Mouse (Mus musculus) stomach, embryonic 15.5 days (tissue): Measurements from ENCODE around the gene Golim4. TPM values are rescaled to one million over a fixed set of nuclear protein-coding genes. Genes with fewer than 3 reads are reported as not detected.

Experiments
- ATAC-seq: fragments of 200-750 bp; cut with Nextera tagmentation; 2 replicates; pipeline ENCODE4 v1.8.0; 2017; ENCODE audit warnings: low read depth, moderate number of reproducible peaks, moderate TSS enrichment; ENCODE audit not compliant: insufficient read depth, low FRiP score
- H3K27ac ChIP-seq: fragments of 300-500 bp; sonication (generic); 2 replicates; pipeline ENCODE4 v1.5.1; 2015; ENCODE audit warnings: mild to moderate bottlenecking, inconsistent platforms
- H3K27me3 ChIP-seq: fragments of 300-500 bp; sonication (generic); replicated peaks from 2 replicates; pipeline ENCODE4 v1.6.1; 2015; ENCODE audit warnings: inconsistent platforms
- H3K36me3 ChIP-seq: fragments of 300-500 bp; sonication (generic); 2 replicates; pipeline ENCODE4 v1.6.1; 2015; ENCODE audit warnings: inconsistent platforms
- H3K4me1 ChIP-seq: fragments of 300-500 bp; sonication (generic); 2 replicates; pipeline ENCODE4 v1.6.1; 2015; ENCODE audit warnings: inconsistent platforms
- H3K4me2 ChIP-seq: fragments of 300-500 bp; sonication (generic); 2 replicates; pipeline ENCODE4 v1.6.1; 2015; ENCODE audit warnings: mild to moderate bottlenecking, inconsistent platforms
- H3K4me3 ChIP-seq: fragments of 300-500 bp; sonication (generic); replicated peaks from 2 replicates; pipeline ENCODE4 v1.5.1; 2015; ENCODE audit warnings: inconsistent platforms
- H3K9ac ChIP-seq: fragments of 300-500 bp; sonication (generic); 2 replicates; pipeline ENCODE4 v1.6.1; 2015; ENCODE audit warnings: inconsistent platforms
- H3K9me3 ChIP-seq: fragments of 300-500 bp; sonication (generic); 2 replicates; pipeline ENCODE4 v1.6.1; 2016; ENCODE audit warnings: inconsistent platforms
- WGBS: fragments of 180-500 bp; shearing (Covaris S2); methylation state at CpG from one replicate; pipeline ENCODE4 v1.1.7; 2015; 5-methylcytosine and 5-hydroxymethylcytosine counted together
- polyA plus RNA-seq: library from polyadenylated mRNA; unstranded; fragments of >200 nt; fragmentation: Nextera tagmentation; extraction: Ambion mirVana; gene quantifications from 2 replicates; pipeline ENCODE4 v1.2.1, GENCODE M21; 2015

Gene Golim4
- polyA plus RNA-seq, 1 experiment from 2014 or later = 64.0 TPM

GRCm38 (mm10) chr3:75835286-75835967, 121.3 kb downstream of the Golim4 start:
- Histone ChIP-seq H3K9me3 (no peaks in the 10 kb centered on the region), H3K9ac (no peak overlapping the region), H3K36me3 (no peaks in the 10 kb centered on the region), H3K4me1 (no peaks in the 10 kb centered on the region), H3K27me3 (no peaks in the 10 kb centered on the region), H3K27ac (no peak overlapping the region), H3K4me3 (no peak overlapping the region), H3K4me2 (no peak overlapping the region)
- ATAC-seq = no peak; the same call in 1 of the 2 replicates
- 54% methylated on average over 5 of the region's 5 CpGs for WGBS

DNA sequence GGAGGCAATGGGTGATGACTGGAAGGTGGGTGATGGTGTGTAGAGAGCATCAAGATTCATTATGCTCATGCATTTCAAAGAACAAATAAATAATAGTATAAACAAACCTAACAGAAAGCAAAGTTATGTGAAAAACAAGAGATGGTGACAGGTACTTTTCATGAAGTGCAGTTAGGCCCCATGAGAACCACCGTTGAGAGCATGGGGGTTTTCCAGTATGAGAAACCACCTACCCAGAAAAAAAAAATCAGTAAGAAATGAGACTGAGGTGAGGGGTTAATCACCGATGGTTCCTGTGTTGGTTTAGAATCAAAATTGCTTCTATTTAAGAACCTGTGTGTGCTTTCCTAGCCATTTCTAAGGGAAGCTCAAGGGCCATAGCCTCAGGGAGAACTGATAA, 121.9 kb downstream of the Golim4 start:
- H3K27me3 ChIP-seq = no peaks in the 10 kb centered on the region
- H3K4me2 ChIP-seq = no peak overlapping the region
- H3K27ac ChIP-seq = no peak overlapping the region
- no peaks in the 10 kb centered on the region for H3K36me3 ChIP-seq
- 64% methylated on average over 2 of the region's 2 CpGs for WGBS
- no peak overlapping the region for H3K9ac ChIP-seq
- no peaks in the 10 kb centered on the region for H3K9me3 ChIP-seq
- no peak for ATAC-seq
- H3K4me3 ChIP-seq = no peak overlapping the region
- H3K4me1 ChIP-seq = no peaks in the 10 kb centered on the region

Other genes with a start within 250 kb of the Golim4 start
- not detected in 2 replicates for gene Gm29133, start 208.8 kb downstream of the Golim4 start, polyA plus RNA-seq
- 4.6 and 4.7 TPM in 2 replicates for gene Fstl5, start 117.3 kb upstream of the Golim4 start, polyA plus RNA-seq